Mouse (Mus musculus): ENCODE results near the gene Fundc2. TPM values are rescaled to one million over a fixed set of nuclear protein-coding genes. Genes with fewer than 3 reads are reported as not detected.
A peak's percentile ranks its signal among the peaks of the same experiment; 100 is the strongest.

Gene Fundc2
- total RNA-seq (2017), result 9.1 and 9.4 TPM in 2 replicates

DNA sequence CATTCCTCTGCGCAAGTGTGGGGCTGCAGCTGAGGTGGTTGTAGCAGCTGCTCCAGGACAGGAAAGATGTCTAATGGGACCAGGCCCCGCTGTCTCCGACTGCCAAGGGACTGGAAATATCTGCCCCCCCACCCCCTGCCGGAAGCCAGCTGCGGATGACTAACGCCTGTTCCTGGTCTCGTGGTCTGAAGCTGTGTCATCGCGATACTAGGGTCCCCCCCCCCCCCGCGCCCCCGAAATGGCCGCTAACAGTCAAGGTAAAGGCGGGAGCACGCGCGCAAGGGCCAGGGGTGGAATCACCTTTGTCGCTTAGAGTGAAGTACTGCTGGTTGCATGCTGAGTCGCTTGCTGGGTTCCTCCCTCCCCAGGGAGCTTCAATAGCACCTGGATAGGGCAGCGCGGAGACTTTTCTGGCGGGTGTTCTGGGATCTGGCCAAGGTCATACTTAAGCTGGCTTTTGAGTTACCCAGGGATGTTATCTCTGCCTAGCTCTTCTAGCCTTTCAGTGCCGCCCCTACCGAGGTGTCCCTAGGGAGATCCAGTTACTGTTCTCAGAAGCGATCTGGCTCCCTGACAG is at the start of gene Fundc2, which contains the start of gene F8:
Gene Fundc2 (plus strand): TSS at position 205 of the 577 bp plus-strand sequence.
Gene F8 (minus strand): TSS at position 421 of the 577 bp plus-strand sequence.
- peak; percentile 72 for ATAC-seq (ENCODE audit: extremely low read depth, insufficient number of reproducible peaks, low FRiP score, poor library complexity, severe bottlenecking)

DNA sequence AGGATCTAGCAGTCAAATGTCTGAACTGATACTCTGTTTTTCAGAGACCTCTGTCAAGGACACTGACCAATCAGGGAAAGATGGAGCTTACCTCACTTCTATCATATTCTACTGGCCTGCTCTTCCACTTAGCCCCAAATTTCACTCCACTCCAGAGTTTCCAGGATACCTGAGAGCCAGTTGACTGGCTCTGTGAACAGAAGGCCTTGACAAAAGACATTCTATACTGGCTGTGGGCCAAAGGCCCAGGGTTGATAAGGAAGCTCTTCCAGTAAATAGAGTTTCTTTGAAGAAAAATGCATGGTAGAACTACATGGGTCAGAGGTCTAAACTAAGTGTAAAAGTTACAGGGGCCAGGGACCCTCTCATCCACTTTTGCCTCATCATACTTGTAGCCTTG is 12.0 kb upstream of the Fundc2 start:
- ATAC-seq (ENCODE audit: extremely low read depth, insufficient number of reproducible peaks, low FRiP score, poor library complexity, severe bottlenecking), result no peak

DNA sequence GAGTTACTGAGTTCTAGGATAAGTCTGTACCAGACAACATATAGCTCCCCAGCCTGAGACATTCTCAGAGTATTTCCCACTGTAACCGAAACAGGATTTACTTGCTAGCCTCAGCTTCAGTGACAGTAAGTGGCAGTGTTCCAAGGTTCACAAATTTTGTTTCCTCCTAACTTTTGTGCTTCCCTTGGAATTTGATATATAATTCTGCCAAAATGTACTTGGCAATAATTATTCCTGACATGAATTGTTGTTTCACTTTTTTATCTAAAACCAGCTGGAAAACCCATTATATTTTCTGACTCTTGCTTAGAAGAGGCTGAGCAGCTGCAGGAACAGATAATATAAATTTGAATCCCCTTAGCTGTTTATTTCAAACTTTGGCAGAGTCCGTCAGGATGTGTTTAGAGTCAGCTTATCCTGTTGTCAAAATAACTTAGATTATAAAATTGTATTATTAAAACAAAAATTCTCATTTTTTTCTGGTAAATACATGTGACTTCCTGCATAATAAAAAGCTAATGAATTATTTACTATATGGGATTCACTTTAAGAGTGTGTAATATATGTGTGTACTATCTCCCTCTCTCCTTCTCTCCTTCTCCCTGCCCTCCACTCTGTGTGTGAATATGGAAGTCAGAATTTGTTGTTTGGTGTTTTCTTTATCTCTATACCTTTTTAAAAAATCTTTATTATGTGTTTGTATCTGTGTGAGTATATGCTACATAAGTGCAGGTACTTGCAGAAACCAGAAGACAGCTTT is 9.4 kb upstream of the Fundc2 start:
- no peak for ATAC-seq (ENCODE audit: extremely low read depth, insufficient number of reproducible peaks, low FRiP score, poor library complexity, severe bottlenecking)

DNA sequence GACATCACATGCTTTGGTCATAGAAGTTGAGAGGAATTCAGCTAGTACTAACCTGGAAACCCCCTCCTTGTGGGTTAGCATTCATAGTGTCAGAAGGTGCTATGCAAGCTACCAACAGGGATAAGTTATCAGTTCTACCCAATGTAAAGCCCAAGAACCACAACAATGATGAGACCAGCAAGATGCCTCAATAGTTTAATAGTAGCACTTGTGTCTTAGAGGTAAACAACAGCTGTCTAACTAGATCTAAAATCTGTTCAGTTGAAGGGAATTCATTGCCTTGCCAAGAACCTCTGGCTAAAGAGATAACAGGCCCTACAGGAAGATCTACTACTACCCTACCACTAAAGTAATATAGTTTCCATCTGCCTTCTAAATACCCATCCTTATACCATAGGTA is 5.4 kb upstream of the Fundc2 start:
- ATAC-seq (ENCODE audit: extremely low read depth, insufficient number of reproducible peaks, low FRiP score, poor library complexity, severe bottlenecking), result no peak

DNA sequence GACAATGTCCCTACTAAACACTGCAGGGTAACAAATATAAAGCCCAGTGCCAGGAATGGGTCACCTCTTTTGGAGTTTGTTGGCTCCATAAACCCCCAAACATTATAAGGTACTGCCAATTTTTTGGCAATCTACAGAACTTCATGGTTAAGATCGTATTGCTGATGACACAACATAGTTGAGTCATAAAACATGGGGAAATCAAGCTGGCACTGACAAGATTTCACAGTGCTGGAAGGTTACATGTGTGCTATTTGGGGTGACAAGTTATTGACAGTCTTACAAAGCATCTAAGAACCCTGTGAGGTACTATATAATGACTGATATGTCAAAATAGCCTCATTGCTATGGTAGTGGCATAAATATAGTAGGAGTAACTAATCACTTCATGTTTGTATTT is 1.0 kb upstream of the Fundc2 start:
- ATAC-seq (ENCODE audit: extremely low read depth, insufficient number of reproducible peaks, low FRiP score, poor library complexity, severe bottlenecking), result no peak

DNA sequence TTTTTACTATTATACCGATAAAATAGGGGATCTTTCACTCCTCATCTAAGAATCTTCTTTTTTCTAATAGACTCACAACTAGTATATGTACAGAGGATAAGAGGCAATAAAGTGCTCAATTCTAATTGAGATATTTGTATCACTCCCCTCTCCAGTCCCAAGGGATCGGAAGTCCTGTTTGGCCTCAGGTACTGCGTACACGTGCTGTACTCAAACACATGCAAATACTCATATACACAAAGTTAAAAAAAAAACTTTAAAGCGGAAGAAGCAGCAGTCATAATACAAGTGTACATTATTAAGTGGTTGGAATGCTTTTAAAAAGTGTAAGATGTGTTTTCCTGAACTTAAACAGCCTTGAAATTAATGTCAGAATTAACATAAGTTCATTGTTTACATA is 500 bp upstream of the Fundc2 start:
- no peak for ATAC-seq (ENCODE audit: extremely low read depth, insufficient number of reproducible peaks, low FRiP score, poor library complexity, severe bottlenecking)

DNA sequence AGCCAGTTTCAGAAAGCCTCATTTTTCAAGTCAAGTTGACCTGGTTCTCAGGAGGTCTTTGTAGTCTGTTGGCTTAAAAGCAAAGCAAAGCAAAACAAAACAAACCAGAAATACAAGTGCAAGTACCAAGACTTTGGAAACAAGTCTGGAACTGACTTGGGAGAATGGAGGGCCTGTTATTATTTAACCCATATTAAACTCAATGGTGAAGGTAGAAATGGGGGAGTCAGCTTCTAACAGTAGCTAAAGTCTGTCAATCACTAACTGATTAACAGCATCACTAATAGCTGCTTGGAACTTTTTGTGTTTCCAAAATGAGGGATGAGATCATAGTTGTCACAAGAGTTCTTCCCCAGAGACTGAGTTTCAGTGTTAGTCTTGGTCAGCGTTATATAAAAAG is 17.3 kb downstream of the Fundc2 start:
- ATAC-seq (ENCODE audit: extremely low read depth, insufficient number of reproducible peaks, low FRiP score, poor library complexity, severe bottlenecking), result no peak

DNA sequence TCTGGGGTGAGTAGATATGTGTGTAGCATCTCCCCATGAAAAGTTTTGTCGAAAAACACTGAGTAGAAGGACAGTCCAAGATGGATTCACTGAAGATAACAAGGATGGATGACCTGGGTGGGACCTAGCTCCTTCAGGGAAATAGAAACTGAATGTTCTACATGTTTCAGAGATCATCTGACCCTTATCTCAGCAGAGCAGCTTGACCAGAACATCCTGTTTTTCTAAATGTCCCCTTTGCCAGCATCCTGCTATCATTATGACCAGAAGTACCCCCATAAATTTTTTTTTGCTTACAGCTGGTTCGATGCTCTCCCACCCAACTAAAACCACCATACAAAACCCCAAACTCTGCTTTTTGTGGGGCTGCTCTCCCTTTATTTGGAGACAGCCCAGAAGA is 20.5 kb downstream of the Fundc2 start:
- no peak for ATAC-seq (ENCODE audit: extremely low read depth, insufficient number of reproducible peaks, low FRiP score, poor library complexity, severe bottlenecking)

DNA sequence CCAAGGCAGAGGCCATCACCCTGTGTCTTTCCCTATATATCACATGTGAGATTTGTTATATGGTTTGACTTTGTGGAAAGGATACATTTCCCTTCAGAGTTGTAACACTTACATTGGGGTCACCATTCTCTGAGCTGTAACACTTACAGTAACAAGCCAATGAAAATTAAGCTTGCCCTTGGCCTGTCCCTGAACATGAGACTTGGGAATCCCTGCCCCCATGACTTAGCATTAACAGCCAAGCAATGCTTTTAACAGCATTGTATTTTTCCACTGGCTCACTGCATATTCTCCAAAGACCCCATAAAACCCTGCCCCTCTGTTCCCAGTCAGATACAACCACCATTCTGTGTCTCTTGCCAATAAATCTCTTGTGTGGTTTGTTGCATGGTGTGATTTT is 21.2 kb downstream of the Fundc2 start:
- no peak for ATAC-seq (ENCODE audit: extremely low read depth, insufficient number of reproducible peaks, low FRiP score, poor library complexity, severe bottlenecking)

DNA sequence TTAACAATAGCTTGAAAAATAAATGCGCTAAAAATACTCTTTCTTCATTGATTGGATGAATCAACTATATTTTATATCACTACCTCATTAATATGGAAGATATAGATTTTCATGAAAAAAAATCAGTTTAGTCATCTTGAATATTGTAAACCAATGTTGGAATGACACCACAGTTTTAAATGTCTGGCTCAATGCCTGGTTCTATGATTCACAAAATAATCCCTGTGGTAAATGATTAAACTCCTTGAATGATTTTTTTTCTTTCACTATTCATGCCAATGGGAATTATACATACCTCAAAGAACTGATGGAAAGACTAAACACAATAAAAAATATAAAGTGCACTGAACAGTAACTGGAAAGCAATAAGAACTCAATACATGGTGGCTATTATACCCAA is 27.5 kb downstream of the Fundc2 start:
- no peak for ATAC-seq (ENCODE audit: extremely low read depth, insufficient number of reproducible peaks, low FRiP score, poor library complexity, severe bottlenecking)

DNA sequence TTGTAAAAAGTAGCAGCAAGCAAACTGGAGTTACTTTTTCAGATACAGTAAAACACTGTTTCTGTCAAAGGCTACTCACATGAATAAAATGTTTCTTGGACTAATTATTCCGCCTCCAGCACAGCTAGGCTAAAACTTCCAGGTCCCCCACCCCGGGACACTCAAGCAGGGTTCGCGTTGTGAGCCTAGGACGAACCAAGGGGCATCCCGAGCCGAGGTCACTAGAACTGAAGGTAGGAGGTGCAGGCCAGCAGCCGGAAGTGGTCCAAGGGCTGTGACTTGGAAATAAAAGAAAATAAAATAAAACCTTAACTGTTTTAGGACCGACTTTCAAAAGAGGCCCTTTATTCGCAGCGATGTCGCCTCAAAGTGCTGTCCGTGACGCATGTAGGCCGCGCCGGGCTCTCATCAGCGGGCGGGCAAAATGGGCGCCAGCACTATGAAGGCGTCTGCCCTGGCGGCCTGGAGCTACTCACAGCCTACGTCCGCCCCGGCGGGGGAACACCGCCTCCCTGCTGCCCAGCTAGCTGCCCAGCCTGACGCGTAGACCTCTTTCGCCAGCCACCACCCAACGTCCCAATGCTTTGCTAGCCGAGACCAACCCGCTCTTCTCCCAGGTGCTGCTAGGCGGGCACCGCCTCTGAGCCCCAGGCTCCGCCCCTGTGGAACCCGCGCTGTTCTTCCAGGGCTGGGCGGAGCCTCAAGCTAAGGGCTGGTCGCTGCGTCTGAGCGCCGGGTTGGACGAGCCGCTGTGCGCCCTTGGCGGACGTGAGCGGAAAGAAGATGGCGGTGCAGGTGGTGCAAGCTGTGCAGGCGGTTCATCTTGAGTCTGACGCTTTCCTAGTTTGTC is 34.0 kb downstream of the Fundc2 start, which contains the start of the genes Cmc4, Mtcp1 and Brcc3:
Gene Cmc4 (minus strand): TSS at position 649 of the 850 bp plus-strand sequence.
Gene Mtcp1 (minus strand): TSS at position 653 of the 850 bp plus-strand sequence.
Gene Brcc3 (plus strand): TSS at position 693 of the 850 bp plus-strand sequence.
- ATAC-seq (ENCODE audit: extremely low read depth, insufficient number of reproducible peaks, low FRiP score, poor library complexity, severe bottlenecking), result peak; percentile 99

Other genes starting within 250 kb of the Fundc2 start
- not detected in 2 replicates for gene Smim9, start 218.6 kb upstream of the Fundc2 start, total RNA-seq (2017)
- 0.58 and 0.61 TPM in 2 replicates for gene F8, start 216 bp downstream of the Fundc2 start, total RNA-seq (2017)
- gene Cmc4, start 34.2 kb downstream of the Fundc2 start, total RNA-seq (2017), result 7.6 and 9.6 TPM in 2 replicates
- 23.9 and 25.4 TPM in 2 replicates for gene Mtcp1, start 34.2 kb downstream of the Fundc2 start, total RNA-seq (2017)
- gene Brcc3, start 34.2 kb downstream of the Fundc2 start, total RNA-seq (2017), result 26.5 and 28.6 TPM in 2 replicates
- gene Vbp1, start 131.9 kb downstream of the Fundc2 start, total RNA-seq (2017), result 79.7 and 83.7 TPM in 2 replicates
- 0.12 TPM in 1 of 2 replicates, not detected in the other for gene Rab39b, start 195.8 kb downstream of the Fundc2 start, total RNA-seq (2017)

Data from neutrophil, adult 5-6 weeks (primary cell).